Mouse (Mus musculus): ENCODE measurements around the gene Jhy. TPM values are rescaled to one million over a fixed set of nuclear protein-coding genes. Genes with fewer than 3 reads are reported as not detected.

The Jhy gene
- polyA plus RNA-seq, 1 experiment from 2014 or later, result 0.30 TPM

- no peak overlapping the region for H3K9ac ChIP-seq
- ATAC-seq (ENCODE audit: insufficient read depth), result no peak
- no peak for TF ChIP-seq CTCF (IDR thresholded peaks at IDR 0.05; ENCODE audit: low read depth)
- peak; percentile 49 for DNase-seq
- H3K4me1 ChIP-seq (ENCODE audit: insufficient read depth), result no peaks in the 10 kb centered on the region
- WGBS, result 9% methylated on average over 21 of the region's 21 CpGs
- H3K36me3 ChIP-seq (ENCODE audit: insufficient read depth), result no peaks in the 10 kb centered on the region
- H3K4me3 ChIP-seq (ENCODE audit: low read depth, low read length), result peak overlapping the region; percentile 27
- no peaks in the 10 kb centered on the region for H3K9me3 ChIP-seq (ENCODE audit: low read depth, low read length)
- no peak overlapping the region for H3K27ac ChIP-seq (ENCODE audit: low read depth)
- H3K27me3 ChIP-seq (ENCODE audit: insufficient read depth, low read length), result peaks cover 15% of the 10 kb centered on the region; the same call in 1 of the 2 replicates
- peak overlapping the region; percentile 62 for H3K4me2 ChIP-seq
Measured at GRCm38 (mm10) chr9:40858461-40859160, 105.3 kb downstream of the Jhy start.

DNA sequence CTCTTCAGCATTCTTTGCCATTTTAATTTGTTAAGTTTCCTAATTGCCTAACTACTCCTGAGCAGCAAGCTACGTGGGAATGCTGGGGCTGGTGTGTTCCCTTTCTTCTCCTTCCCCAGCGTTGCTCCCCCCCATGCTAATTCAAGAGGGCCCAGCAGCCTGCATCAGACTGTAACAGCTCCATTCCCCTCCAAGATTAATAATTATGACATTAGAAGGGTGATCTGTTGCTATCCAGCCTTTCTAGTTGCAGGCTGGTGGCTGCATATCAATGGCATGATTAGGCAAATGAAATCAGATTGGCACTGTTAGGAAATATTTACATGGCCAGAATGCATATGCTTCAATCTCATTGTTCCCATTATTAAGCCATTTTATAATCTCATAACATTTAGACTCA, 112.4 kb downstream of the Jhy start:
- 49% methylated on average over 2 of the region's 2 CpGs for WGBS
- H3K27ac ChIP-seq (ENCODE audit: low read depth), result no peak overlapping the region
- H3K9ac ChIP-seq, result no peak overlapping the region
- no peaks in the 10 kb centered on the region for H3K4me1 ChIP-seq (ENCODE audit: insufficient read depth)
- no peak overlapping the region for H3K4me3 ChIP-seq (ENCODE audit: low read depth, low read length)
- ATAC-seq (ENCODE audit: insufficient read depth), result no peak
- DNase-seq, result no peak
- H3K27me3 ChIP-seq (ENCODE audit: insufficient read depth, low read length), result no peaks in the 10 kb centered on the region
- no peak overlapping the region for H3K4me2 ChIP-seq
- TF ChIP-seq CTCF (IDR thresholded peaks at IDR 0.05; ENCODE audit: low read depth), result no peak
- no peaks in the 10 kb centered on the region for H3K9me3 ChIP-seq (ENCODE audit: low read depth, low read length)
- no peaks in the 10 kb centered on the region for H3K36me3 ChIP-seq (ENCODE audit: insufficient read depth)

Other genes with a start within 250 kb of the Jhy start
- gene Hspa8, start 163.1 kb downstream of the Jhy start, polyA plus RNA-seq (2014; fragmentation: Nextera tagmentation; extraction: Ambion mirVana), result 2,522 and 2,633 TPM in 2 replicates
- gene Bsx, start 90.0 kb downstream of the Jhy start, polyA plus RNA-seq (2014; fragmentation: Nextera tagmentation; extraction: Ambion mirVana), result not detected in 2 replicates
- gene Crtam, start 40.5 kb upstream of the Jhy start, polyA plus RNA-seq (2014; fragmentation: Nextera tagmentation; extraction: Ambion mirVana), result 0.07 and 0.09 TPM in 2 replicates
- 6.2 and 8.0 TPM in 2 replicates for gene Ubash3b, start 197.6 kb upstream of the Jhy start, polyA plus RNA-seq (2014; fragmentation: Nextera tagmentation; extraction: Ambion mirVana)

All from lung, embryonic 14.5 days (tissue).